Mouse (Mus musculus): ENCODE data around the gene 2610028H24Rik. TPM values are rescaled to one million over a fixed set of nuclear protein-coding genes. Genes with fewer than 3 reads are reported as not detected.

The 2610028H24Rik gene
- not detected for polyA plus RNA-seq (2017; shearing (Covaris generic))

GRCm38 (mm10) chr10:76448851-76449250 lies at the start of gene 2610028H24Rik:
Gene 2610028H24Rik, plus strand, starts transcription at chr10:76449081.
- ATAC-seq, result no peak

- ATAC-seq, result no peak
Measured at GRCm38 (mm10) chr10:76408520-76408919, 40.4 kb upstream of the 2610028H24Rik start.

DNA sequence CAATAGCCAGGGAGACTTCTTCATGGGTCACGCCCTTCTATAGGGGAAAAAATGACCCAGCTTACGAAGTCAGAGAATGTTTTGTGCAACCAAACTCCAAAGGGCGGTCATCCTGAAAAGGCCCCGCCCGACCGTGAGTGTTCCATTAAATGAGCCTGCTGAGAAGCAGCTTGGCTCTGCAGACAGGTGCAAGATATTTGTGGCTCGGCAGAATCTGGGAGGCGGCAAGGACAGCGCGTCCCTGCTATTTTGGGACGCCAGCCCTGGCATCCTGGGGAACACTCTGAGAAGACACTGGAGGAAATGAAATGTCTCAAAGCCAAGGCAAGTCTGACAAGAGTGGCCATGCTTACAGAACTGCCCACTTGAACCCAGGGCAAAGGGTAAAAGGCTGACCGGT lies 32.1 kb upstream of the 2610028H24Rik start:
- ATAC-seq, result no peak

DNA sequence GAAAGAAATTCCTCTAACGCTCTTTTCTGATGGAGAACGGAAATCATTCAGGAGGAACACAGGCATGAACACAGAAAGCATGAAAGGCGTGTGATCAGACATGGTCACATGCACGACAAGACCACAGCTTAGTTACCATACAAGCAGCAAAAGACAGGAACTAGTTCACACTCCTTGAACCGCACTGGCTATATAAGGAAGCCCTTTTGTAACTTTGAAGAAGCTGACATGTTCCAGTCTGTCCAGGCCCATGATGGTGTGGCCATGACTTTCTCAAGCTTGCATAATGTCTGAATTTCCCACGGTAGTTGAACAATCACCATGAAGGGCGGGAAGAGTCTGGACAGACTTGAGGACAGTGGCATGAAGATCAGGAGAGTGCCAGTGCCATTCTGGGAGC lies 23.2 kb upstream of the 2610028H24Rik start:
- no peak for ATAC-seq

DNA sequence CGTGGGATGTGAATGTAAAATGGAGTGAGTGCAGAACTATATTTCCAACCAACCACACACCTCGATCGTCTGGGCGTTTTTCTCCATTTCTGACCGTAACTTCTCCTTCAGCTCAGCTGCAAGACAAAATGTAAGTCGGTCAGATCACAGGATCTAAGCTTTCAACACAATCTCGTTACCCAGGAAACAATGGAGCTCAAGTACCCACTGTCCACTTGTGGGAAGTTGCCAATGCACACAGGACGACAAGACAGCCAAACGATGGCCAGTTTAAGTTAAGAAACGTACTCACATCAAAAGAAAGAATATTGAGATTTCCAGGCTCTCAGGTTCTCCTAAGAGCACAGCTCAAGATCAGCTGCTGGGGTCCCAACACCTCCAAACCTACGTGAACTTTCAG lies 15.0 kb upstream of the 2610028H24Rik start:
- no peak for ATAC-seq

DNA sequence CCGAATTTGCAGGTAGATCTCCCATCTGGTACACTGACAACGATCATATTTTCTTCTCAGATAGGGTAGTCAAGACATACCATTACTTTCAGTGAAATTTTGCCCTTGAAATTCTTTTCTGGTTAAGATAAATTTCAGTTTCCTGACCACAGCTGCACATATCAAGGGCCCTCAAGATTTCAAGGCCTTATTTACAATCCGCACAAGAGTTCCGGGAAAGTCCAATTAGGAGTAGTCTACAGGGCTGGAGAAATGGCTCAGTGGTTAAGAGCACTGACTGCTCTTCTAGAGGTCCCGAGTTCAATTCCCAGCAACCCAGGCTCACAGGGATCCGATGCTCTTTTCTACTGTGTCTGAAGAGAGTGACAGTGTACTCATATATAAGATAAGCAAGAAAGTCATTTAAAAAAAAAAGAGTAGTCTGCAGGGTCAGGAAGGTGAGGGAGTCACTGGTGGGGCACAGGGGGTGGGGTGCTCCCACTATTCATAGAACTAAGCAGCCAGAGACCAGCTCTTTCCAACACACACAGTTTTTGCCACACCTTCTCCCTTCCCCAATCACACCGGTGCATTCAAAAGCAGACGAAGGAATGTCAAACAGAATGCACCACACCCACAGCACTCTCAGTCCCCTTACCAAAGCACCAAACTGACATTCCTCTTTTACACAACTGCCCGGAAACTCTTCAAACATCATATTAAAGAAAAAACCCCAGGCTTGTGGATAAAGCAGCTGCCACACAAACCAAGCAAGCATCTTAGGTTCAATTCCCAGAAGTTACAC lies 9.6 kb upstream of the 2610028H24Rik start:
- ATAC-seq, result no peak

GRCm38 (mm10) chr10:76440281-76440680 lies 8.6 kb upstream of the 2610028H24Rik start, which contains the start of gene AC141477.1:
Gene AC141477.1, minus strand, starts transcription at chr10:76440444.
- ATAC-seq, result no peak

DNA sequence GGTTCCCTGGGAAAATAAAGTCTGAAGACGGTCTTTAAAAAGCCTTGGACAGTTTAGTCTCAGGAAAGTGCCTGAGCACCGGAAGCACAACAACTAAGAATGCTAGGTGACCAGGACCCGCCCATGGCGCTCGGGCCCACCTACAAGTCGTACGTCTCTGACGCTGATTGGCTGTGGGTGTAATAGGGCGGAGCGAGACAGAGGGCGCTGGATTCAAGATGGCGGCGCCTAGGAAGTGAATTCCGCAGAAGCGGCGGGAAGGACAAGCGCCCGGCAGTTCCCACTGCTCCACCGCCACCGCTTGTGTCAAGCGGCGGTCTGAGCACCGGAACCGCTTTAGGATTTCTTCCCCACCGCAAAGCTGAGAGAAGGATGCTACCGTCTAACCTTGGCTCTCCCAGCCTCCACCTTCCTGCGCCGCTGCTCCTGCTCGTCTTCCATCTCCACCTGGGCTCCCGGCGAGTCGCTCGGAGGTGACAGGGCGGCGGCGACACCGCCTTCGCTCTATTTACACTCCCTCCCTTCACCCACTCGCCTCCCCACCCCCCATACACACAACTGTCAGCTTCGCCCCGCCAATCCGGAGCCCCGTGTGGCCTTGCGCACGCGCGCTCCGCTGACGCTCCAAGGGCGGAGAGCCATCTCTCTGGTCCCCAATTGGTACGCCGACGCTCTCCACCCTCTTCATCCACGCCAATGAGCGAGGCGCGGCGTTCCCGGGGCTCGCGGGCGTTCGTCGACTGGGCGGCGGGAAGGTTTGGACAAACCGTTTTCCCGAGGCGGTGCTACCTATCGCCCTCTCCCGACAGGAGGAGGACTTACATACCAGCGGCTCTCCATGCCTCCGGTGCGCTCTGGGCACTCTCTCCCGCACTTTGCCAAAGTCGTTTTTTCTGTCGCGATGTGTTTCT lies 6.4 kb upstream of the 2610028H24Rik start, which contains the start of gene Pcnt:
Pcnt (minus strand) TSS at position 609 of the 911 bp plus-strand sequence.
- ATAC-seq, result peak; percentile 94

GRCm38 (mm10) chr10:76445996-76446681 lies 2.7 kb upstream of the 2610028H24Rik start:
- ATAC-seq, result no peak

GRCm38 (mm10) chr10:76447406-76448229 lies 1.3 kb upstream of the 2610028H24Rik start:
- no peak for ATAC-seq

DNA sequence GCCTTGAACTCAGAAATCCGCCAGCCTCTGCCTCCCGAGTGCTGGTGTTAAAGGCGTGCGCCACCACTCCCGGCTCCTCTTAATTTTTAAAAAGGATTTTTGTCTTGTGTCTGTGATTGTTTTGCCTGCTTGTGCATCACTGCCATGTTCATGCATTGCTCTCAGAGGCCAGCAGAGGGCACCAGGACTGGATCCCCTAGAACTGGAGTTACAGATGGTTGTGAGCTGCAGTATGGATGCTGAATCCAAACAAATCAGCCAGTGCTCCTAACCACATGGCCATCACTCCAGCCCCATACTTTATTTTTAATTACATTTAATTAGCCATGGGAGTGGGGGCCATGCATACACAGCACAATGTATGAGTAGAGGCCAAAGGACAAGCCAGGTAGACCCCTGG lies 6.4 kb downstream of the 2610028H24Rik start:
- peak; percentile 43 for ATAC-seq

DNA sequence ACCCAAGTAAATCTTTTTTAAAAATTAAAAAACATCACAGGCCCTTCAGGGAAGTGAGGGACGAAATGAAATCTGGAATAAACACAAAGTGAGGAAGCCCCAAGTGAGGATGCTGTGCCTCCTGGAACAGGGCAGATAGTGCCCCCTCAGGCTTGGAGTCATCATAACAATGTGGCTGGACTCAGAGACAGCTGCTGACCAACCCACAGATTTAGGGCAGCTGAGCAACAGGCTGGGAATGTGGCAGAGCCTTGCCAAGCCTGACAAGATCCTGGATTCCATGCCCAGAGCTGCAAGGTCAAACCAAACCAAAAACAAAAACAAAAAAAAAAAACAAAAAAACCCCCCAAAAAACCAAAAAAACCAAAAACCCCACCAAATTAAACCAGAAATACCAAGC lies 12.4 kb downstream of the 2610028H24Rik start:
- no peak for ATAC-seq

DNA sequence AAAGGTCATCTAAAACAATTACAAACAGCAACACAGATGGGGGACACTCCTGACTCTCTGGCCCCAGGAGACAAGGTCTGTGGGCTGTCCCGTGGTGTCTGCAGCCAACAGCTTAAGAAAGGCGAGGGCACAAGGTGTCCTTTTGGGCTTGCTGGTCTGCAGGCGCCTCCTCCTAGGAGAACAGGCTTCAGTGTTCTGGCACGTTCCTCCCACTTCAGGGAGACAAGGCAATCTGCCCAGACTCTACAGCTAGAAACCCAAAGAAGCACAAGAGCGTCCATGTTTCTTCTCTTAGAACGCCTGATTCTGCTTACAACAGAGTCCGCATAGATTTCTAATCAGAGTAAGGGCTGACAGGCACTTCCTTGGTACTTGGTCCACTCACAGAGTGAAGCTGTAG lies 13.4 kb downstream of the 2610028H24Rik start:
- ATAC-seq, result no peak

DNA sequence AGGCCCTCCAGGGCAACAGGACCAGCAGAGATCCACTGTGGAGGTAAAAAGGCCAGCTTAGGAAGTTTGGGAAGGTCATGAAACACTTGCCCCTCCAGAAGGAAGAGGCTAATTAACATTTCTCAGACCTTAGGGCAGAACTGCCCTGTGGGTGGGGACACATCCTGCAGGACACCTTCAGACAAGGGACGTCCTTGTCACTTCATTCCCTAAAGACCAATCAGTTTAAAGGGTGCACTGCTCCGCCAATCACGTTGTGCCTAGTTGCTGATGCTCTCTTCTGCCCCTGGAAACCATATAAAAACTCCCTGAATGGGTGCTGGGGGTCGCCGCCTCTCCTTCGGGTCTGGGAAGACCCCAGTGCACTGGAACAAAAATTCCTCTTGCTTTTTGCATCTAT lies 13.8 kb downstream of the 2610028H24Rik start:
- no peak for ATAC-seq

- peak; percentile 96 for ATAC-seq
Measured at GRCm38 (mm10) chr10:76468203-76469162, 19.6 kb downstream of the 2610028H24Rik start, which contains the start of the genes Mcm3ap and Ybey. Gene Mcm3ap, plus strand, starts transcription at chr10:76468927. Gene Ybey, minus strand, starts transcription at chr10:76469114.

- no peak for ATAC-seq
Measured at GRCm38 (mm10) chr10:76473759-76474158, 24.9 kb downstream of the 2610028H24Rik start.

DNA sequence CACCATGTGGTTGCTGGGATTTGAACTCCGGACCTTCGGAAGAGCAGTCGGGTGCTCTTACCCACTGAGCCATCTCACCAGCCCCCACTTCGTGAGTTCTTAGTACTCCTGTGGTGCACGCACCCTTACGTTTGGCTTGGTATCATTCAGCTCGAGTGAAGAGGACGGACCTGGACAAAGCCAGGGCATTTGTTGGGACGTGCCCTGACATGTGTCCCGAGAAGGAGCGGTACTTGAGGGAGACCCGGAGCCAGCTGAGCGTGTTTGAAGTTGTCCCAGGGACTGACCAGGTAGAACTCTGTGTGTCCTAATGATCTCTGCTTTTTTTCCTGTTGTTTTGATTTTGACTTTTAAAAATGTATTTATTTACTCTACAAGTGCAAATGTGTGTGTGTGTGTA lies 32.0 kb downstream of the 2610028H24Rik start:
- no peak for ATAC-seq

GRCm38 (mm10) chr10:76481480-76481879 lies 32.6 kb downstream of the 2610028H24Rik start:
- no peak for ATAC-seq

DNA sequence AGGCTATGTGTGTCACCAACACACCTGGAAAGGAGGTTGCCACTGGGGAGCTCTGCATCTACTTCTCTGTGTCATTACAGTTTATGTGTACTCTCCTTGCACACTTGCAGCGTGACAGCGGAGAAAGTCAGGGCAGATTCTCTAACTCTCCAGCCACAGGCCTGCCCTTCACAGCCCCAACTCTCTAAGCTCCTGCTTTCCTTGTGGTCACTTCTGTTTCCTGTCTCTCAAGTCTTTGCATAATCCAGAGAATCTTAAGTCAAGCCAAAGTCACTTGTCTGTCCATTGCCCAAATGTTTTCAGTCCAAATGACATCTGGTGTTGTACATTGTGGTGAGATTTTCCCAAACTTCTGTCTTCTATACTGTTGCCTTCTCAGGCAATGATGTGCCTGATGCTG lies 37.4 kb downstream of the 2610028H24Rik start:
- ATAC-seq, result no peak

GRCm38 (mm10) chr10:76488265-76488664 lies 39.4 kb downstream of the 2610028H24Rik start:
- no peak for ATAC-seq
